Mouse (Mus musculus) MEL (cell line): ENCODE data around the gene Idi1. TPM values are rescaled to one million over a fixed set of nuclear protein-coding genes. Genes with fewer than 3 reads are reported as not detected.
A peak's percentile ranks its signal among the peaks of the same experiment; 100 is the strongest.

ENCODE experiments used
- DNase-seq: peaks from one replicate; pipeline ENCODE4 v3.0.0; 2011; ENCODE audit warnings: low read depth, low spot score
- H3K27ac ChIP-seq: 2 replicates; pipeline ENCODE4 v1.5.1; 2012; ENCODE audit warnings: low read depth, mild to moderate bottlenecking, control low read depth, low read length, moderate library complexity; ENCODE audit not compliant: control insufficient read depth
- H3K27me3 ChIP-seq, 2 experiments: fragments of 150-350 bp in 1 of 2; sonication (generic) in 1 of 2; 2 replicates each; pipeline ENCODE4 v1.6.1; 2012; ENCODE audit warnings: low read length in 2 of 2, mild to moderate bottlenecking in 2 of 2, improper control_type of control experiment in 1 of 2, moderate library complexity in 1 of 2; ENCODE audit not compliant: insufficient read depth in 2 of 2, control insufficient read depth in 1 of 2
- H3K36me3 ChIP-seq, 2 experiments: 2 replicates each; pipeline ENCODE4 v1.6.1; 2012 to 2014; ENCODE audit warnings: low read length in 2 of 2, improper control_type of control experiment in 1 of 2, inconsistent platforms in 1 of 2, mild to moderate bottlenecking in 1 of 2; ENCODE audit not compliant: insufficient read depth in 2 of 2, control insufficient read depth in 1 of 2
- H3K4me1 ChIP-seq, 2 experiments: fragments of 150-350 bp in 1 of 2; sonication (generic) in 1 of 2; 2 replicates each; pipeline ENCODE4 v1.6.1; 2012; ENCODE audit warnings: low read length in 2 of 2, improper control_type of control experiment in 1 of 2, mild to moderate bottlenecking in 1 of 2; ENCODE audit not compliant: insufficient read depth in 2 of 2, control insufficient read depth in 1 of 2
- H3K4me3 ChIP-seq, 2 experiments: fragments of 150-350 bp in 1 of 2; sonication (generic) in 1 of 2; 2 replicates each; pipeline ENCODE4 v1.5.1; 2012; ENCODE audit warnings: low read depth in 2 of 2, low read length in 2 of 2, mild to moderate bottlenecking in 2 of 2, moderate library complexity in 2 of 2, control low read depth in 1 of 2, improper control_type of control experiment in 1 of 2; ENCODE audit not compliant: control insufficient read depth in 1 of 2, insufficient read depth in 1 of 2
- H3K79me2 ChIP-seq: 2 replicates; pipeline ENCODE4 v1.6.1; 2012; ENCODE audit warnings: mild to moderate bottlenecking, low read length, moderate library complexity; ENCODE audit not compliant: control insufficient read depth, poor library complexity, insufficient read depth
- H3K9ac ChIP-seq: 2 replicates; pipeline ENCODE4 v1.6.1; 2012; ENCODE audit warnings: low read depth, mild to moderate bottlenecking, control low read depth, low read length, moderate library complexity; ENCODE audit not compliant: control insufficient read depth, poor library complexity, severe bottlenecking
- H3K9me3 ChIP-seq: fragments of 150-350 bp; sonication (generic); replicated peaks from 2 replicates; pipeline ENCODE4 v1.6.1; 2012; ENCODE audit warnings: mild to moderate bottlenecking, low read length, improper control_type of control experiment, moderate library complexity; ENCODE audit not compliant: insufficient read depth
- CTCF ChIP-seq, 3 experiments: IDR thresholded peaks in 2 of 3; conservative IDR thresholded peaks in 1 of 3; 2 replicates each; pipeline ENCODE4 v1.5.1; 2011 to 2012; ENCODE audit warnings: low read length in 3 of 3, low read depth in 2 of 3, mild to moderate bottlenecking in 2 of 3, improper control_type of control experiment in 1 of 3, inconsistent platforms in 1 of 3, mixed read lengths in 1 of 3, moderate library complexity in 1 of 3; ENCODE audit not compliant: control insufficient read depth in 1 of 3, insufficient read depth in 1 of 3, poor library complexity in 1 of 3, severe bottlenecking in 1 of 3
- HCFC1 ChIP-seq: IDR thresholded peaks from 2 replicates; pipeline ENCODE4 v1.6.1; 2012; ENCODE audit warnings: low read depth, mild to moderate bottlenecking, inconsistent platforms, low read length, improper control_type of control experiment, moderate library complexity
- KAT2A ChIP-seq: conservative IDR thresholded peaks from 2 replicates; pipeline ENCODE4 v1.6.1; 2012; ENCODE audit warnings: low read depth, low read length, improper control_type of control experiment, inconsistent platforms
- MAFK ChIP-seq: IDR thresholded peaks from 2 replicates; pipeline ENCODE4 v1.6.1; 2011; ENCODE audit warnings: low read depth, mild to moderate bottlenecking, low read length, improper control_type of control experiment, borderline replicate concordance
- MAZ ChIP-seq: IDR thresholded peaks from 2 replicates; pipeline ENCODE4 v1.6.1; 2012; ENCODE audit warnings: low read depth, mild to moderate bottlenecking, inconsistent platforms, low read length, improper control_type of control experiment
- MYC ChIP-seq: IDR thresholded peaks from 2 replicates; pipeline ENCODE4 v1.6.1; 2011; ENCODE audit warnings: low read depth, mild to moderate bottlenecking, low read length, improper control_type of control experiment, moderate library complexity
- SIN3A ChIP-seq: IDR thresholded peaks from 2 replicates; pipeline ENCODE4 v1.6.1; 2012; ENCODE audit warnings: low read length, improper control_type of control experiment, inconsistent platforms
- SMC3 ChIP-seq: IDR thresholded peaks from 2 replicates; pipeline ENCODE4 v1.6.1; 2011; ENCODE audit warnings: low read depth, low read length, improper control_type of control experiment
- TAL1 ChIP-seq: IDR thresholded peaks from 2 replicates; pipeline ENCODE4 v1.6.1; 2012; ENCODE audit warnings: mild to moderate bottlenecking, inconsistent platforms, low read length, moderate library complexity, mixed read lengths
- USF2 ChIP-seq, 2 experiments: IDR thresholded peaks; 2 replicates each; pipeline ENCODE4 v1.6.1; 2011 to 2012; ENCODE audit warnings: improper control_type of control experiment in 2 of 2, low read length in 2 of 2, borderline replicate concordance in 1 of 2, inconsistent platforms in 1 of 2, low read depth in 1 of 2, mild to moderate bottlenecking in 1 of 2; ENCODE audit not compliant: insufficient read depth in 1 of 2
- ZKSCAN1 ChIP-seq: IDR thresholded peaks from 2 replicates; pipeline ENCODE4 v1.6.1; 2012; ENCODE audit warnings: low read depth, mild to moderate bottlenecking, inconsistent platforms, low read length, improper control_type of control experiment, moderate library complexity
- ZNF384 ChIP-seq: IDR thresholded peaks from 2 replicates; pipeline ENCODE4 v1.6.1; 2012; ENCODE audit warnings: low read depth, mild to moderate bottlenecking, inconsistent platforms, low read length, improper control_type of control experiment
- polyA plus RNA-seq, 2 experiments: library from polyadenylated mRNA; stranded (reverse) in 1 of 2; unstranded in 1 of 2; fragments of >175 nt in 1 of 2; fragments of >200 nt in 1 of 2; gene quantifications; 2 replicates each; pipeline versions ENCODE4 v1.2.1 to v1.2.4; 2012; ENCODE audit warnings: low replicate concordance in 2 of 2, low read depth in 1 of 2; ENCODE audit not compliant: insufficient read length in 2 of 2, insufficient read depth in 1 of 2, missing spikeins in 1 of 2
- total RNA-seq: library from RNA; depleted of rRNA; stranded (reverse); fragments of 300-350 nt; gene quantifications from 2 replicates; pipeline ENCODE4 v1.2.3, GENCODE M21; 2012

The Idi1 gene
- total and polyA plus RNA-seq, 3 experiments: 22.1 to 22.5 TPM; not detected in 1

- no peak for TF ChIP-seq SIN3A
- H3K4me3 ChIP-seq: no peak overlapping the region
- peaks cover 0 to 20% of the 10 kb centered on the region in 2 experiments; a peak in 2 of 4 replicates for H3K36me3 ChIP-seq
- H3K4me1 ChIP-seq: no peaks in the 10 kb centered on the region
- no peaks in the 10 kb centered on the region; the same call in 1 of the 2 replicates for H3K79me2 ChIP-seq
- no peak overlapping the region for H3K27ac ChIP-seq
- no peak overlapping the region for H3K9ac ChIP-seq
- no peak for DNase-seq
- H3K27me3 ChIP-seq: no peaks in the 10 kb centered on the region
- H3K9me3 ChIP-seq: no peaks in the 10 kb centered on the region
Measured at GRCm38 (mm10) chr13:8858453-8858852, 26.8 kb upstream of the Idi1 start.

- H3K27ac ChIP-seq: no peak overlapping the region
- TF ChIP-seq ZKSCAN1 (no peak), CTCF (IDR thresholded peaks at IDR 0.05 in 2 of 3, conservative IDR thresholded peaks at IDR 0.05 in 1 of 3; ENCODE audit: control insufficient read depth in 1 of 3, insufficient read depth in 1 of 3, low read depth in 2 of 3, low read length in 3 of 3, poor library complexity in 1 of 3, severe bottlenecking in 1 of 3) (no peak), SMC3 (no peak), MAZ (no peak), KAT2A (no peak), USF2 (IDR thresholded peaks at IDR 0.05; ENCODE audit: borderline replicate concordance in 1 of 2, insufficient read depth in 1 of 2, low read depth in 1 of 2, low read length in 2 of 2) (no peak)
Measured at GRCm38 (mm10) chr13:8860861-8861260, 24.4 kb upstream of the Idi1 start.

GRCm38 (mm10) chr13:8864990-8865389 is 20.3 kb upstream of the Idi1 start:
- DNase-seq: no peak
- peaks cover 0 to 2% of the 10 kb centered on the region in 2 experiments; a peak in 1 of 4 replicates for H3K4me1 ChIP-seq
- H3K4me3 ChIP-seq: no peak overlapping the region
- H3K27ac ChIP-seq: no peak overlapping the region
- H3K27me3 ChIP-seq: no peaks in the 10 kb centered on the region
- no peaks in the 10 kb centered on the region for H3K9me3 ChIP-seq
- peaks cover 9% of the 10 kb centered on the region in 2 experiments for H3K36me3 ChIP-seq
- H3K79me2 ChIP-seq: peaks cover 29% of the 10 kb centered on the region
- no peak overlapping the region for H3K9ac ChIP-seq
- TF ChIP-seq ZNF384 (no peak), HCFC1 (no peak), MYC (no peak), MAFK (peak; percentile 94), TAL1 (no peak)

More at GRCm38 (mm10) chr13:8860861-8861260, 24.4 kb upstream of the Idi1 start:
- no peak overlapping the region for H3K9ac ChIP-seq
- H3K4me1 ChIP-seq: no peaks in the 10 kb centered on the region
- H3K36me3 ChIP-seq: peaks cover 0 to 14% of the 10 kb centered on the region in 2 experiments; a peak in 3 of 4 replicates
- no peak for DNase-seq
- H3K4me3 ChIP-seq: no peak overlapping the region
- H3K79me2 ChIP-seq: peaks cover 3% of the 10 kb centered on the region; the same call in 1 of the 2 replicates
- H3K27me3 ChIP-seq: no peaks in the 10 kb centered on the region
- no peaks in the 10 kb centered on the region for H3K9me3 ChIP-seq
